Mouse (Mus musculus) MEL (cell line): ENCODE data around the gene Emc1. TPM values are rescaled to one million over a fixed set of nuclear protein-coding genes. Genes with fewer than 3 reads are reported as not detected.

ENCODE experiments used
- DNase-seq: peaks from one replicate; pipeline ENCODE4 v3.0.0; 2011; ENCODE audit warnings: low read depth, low spot score
- H3K27ac ChIP-seq: 2 replicates; pipeline ENCODE4 v1.5.1; 2012; ENCODE audit warnings: low read depth, mild to moderate bottlenecking, control low read depth, low read length, moderate library complexity; ENCODE audit not compliant: control insufficient read depth
- H3K27me3 ChIP-seq, 2 experiments: fragments of 150-350 bp in 1 of 2; sonication (generic) in 1 of 2; 2 replicates each; pipeline ENCODE4 v1.6.1; 2012; ENCODE audit warnings: low read length in 2 of 2, mild to moderate bottlenecking in 2 of 2, improper control_type of control experiment in 1 of 2, moderate library complexity in 1 of 2; ENCODE audit not compliant: insufficient read depth in 2 of 2, control insufficient read depth in 1 of 2
- H3K36me3 ChIP-seq, 2 experiments: 2 replicates each; pipeline ENCODE4 v1.6.1; 2012 to 2014; ENCODE audit warnings: low read length in 2 of 2, improper control_type of control experiment in 1 of 2, inconsistent platforms in 1 of 2, mild to moderate bottlenecking in 1 of 2; ENCODE audit not compliant: insufficient read depth in 2 of 2, control insufficient read depth in 1 of 2
- H3K4me1 ChIP-seq, 2 experiments: fragments of 150-350 bp in 1 of 2; sonication (generic) in 1 of 2; 2 replicates each; pipeline ENCODE4 v1.6.1; 2012; ENCODE audit warnings: low read length in 2 of 2, improper control_type of control experiment in 1 of 2, mild to moderate bottlenecking in 1 of 2; ENCODE audit not compliant: insufficient read depth in 2 of 2, control insufficient read depth in 1 of 2
- H3K4me3 ChIP-seq, 2 experiments: fragments of 150-350 bp in 1 of 2; sonication (generic) in 1 of 2; 2 replicates each; pipeline ENCODE4 v1.5.1; 2012; ENCODE audit warnings: low read depth in 2 of 2, low read length in 2 of 2, mild to moderate bottlenecking in 2 of 2, moderate library complexity in 2 of 2, control low read depth in 1 of 2, improper control_type of control experiment in 1 of 2; ENCODE audit not compliant: control insufficient read depth in 1 of 2, insufficient read depth in 1 of 2
- H3K79me2 ChIP-seq: 2 replicates; pipeline ENCODE4 v1.6.1; 2012; ENCODE audit warnings: mild to moderate bottlenecking, low read length, moderate library complexity; ENCODE audit not compliant: control insufficient read depth, poor library complexity, insufficient read depth
- H3K9ac ChIP-seq: 2 replicates; pipeline ENCODE4 v1.6.1; 2012; ENCODE audit warnings: low read depth, mild to moderate bottlenecking, control low read depth, low read length, moderate library complexity; ENCODE audit not compliant: control insufficient read depth, poor library complexity, severe bottlenecking
- H3K9me3 ChIP-seq: fragments of 150-350 bp; sonication (generic); replicated peaks from 2 replicates; pipeline ENCODE4 v1.6.1; 2012; ENCODE audit warnings: mild to moderate bottlenecking, low read length, improper control_type of control experiment, moderate library complexity; ENCODE audit not compliant: insufficient read depth
- CHD1 ChIP-seq: IDR thresholded peaks from 2 replicates; pipeline ENCODE4 v1.6.1; 2012; ENCODE audit warnings: low read depth, mild to moderate bottlenecking, inconsistent platforms, low read length, improper control_type of control experiment
- CHD2 ChIP-seq: IDR thresholded peaks from 2 replicates; pipeline ENCODE4 v1.6.1; 2011; ENCODE audit warnings: low read length, improper control_type of control experiment
- E2F4 ChIP-seq: IDR thresholded peaks from 2 replicates; pipeline ENCODE4 v1.6.1; 2011; ENCODE audit warnings: low read depth, low read length, improper control_type of control experiment, borderline replicate concordance
- ELF1 ChIP-seq: IDR thresholded peaks from 2 replicates; pipeline ENCODE4 v1.6.1; 2014; ENCODE audit warnings: low read depth, mild to moderate bottlenecking, inconsistent platforms, low read length, improper control_type of control experiment, moderate library complexity
- EP300 ChIP-seq, 2 experiments: IDR thresholded peaks; 2 replicates each; pipeline ENCODE4 v1.6.1; 2011; ENCODE audit warnings: improper control_type of control experiment in 2 of 2, low read length in 2 of 2, low read depth in 1 of 2, mild to moderate bottlenecking in 1 of 2
- ETS1 ChIP-seq: IDR thresholded peaks from 2 replicates; pipeline ENCODE4 v1.6.1; 2012; ENCODE audit warnings: low read depth, mild to moderate bottlenecking, inconsistent platforms, low read length, improper control_type of control experiment, moderate library complexity
- GATA1 ChIP-seq: IDR thresholded peaks from 2 replicates; pipeline ENCODE4 v1.6.1; 2011; ENCODE audit warnings: low read depth, low read length, improper control_type of control experiment
- HCFC1 ChIP-seq: IDR thresholded peaks from 2 replicates; pipeline ENCODE4 v1.6.1; 2012; ENCODE audit warnings: low read depth, mild to moderate bottlenecking, inconsistent platforms, low read length, improper control_type of control experiment, moderate library complexity
- JUND ChIP-seq: IDR thresholded peaks from 2 replicates; pipeline ENCODE4 v1.6.1; 2011; ENCODE audit warnings: low read depth, mild to moderate bottlenecking, improper control_type of control experiment, low read length
- KAT2A ChIP-seq: conservative IDR thresholded peaks from 2 replicates; pipeline ENCODE4 v1.6.1; 2012; ENCODE audit warnings: low read depth, low read length, improper control_type of control experiment, inconsistent platforms
- MAFK ChIP-seq: IDR thresholded peaks from 2 replicates; pipeline ENCODE4 v1.6.1; 2011; ENCODE audit warnings: low read depth, mild to moderate bottlenecking, low read length, improper control_type of control experiment, borderline replicate concordance
- MAZ ChIP-seq: IDR thresholded peaks from 2 replicates; pipeline ENCODE4 v1.6.1; 2012; ENCODE audit warnings: low read depth, mild to moderate bottlenecking, inconsistent platforms, low read length, improper control_type of control experiment
- MEF2A ChIP-seq: IDR thresholded peaks from 2 replicates; pipeline ENCODE4 v1.6.1; 2014; ENCODE audit warnings: low read depth, mild to moderate bottlenecking, inconsistent platforms, low read length, improper control_type of control experiment; ENCODE audit not compliant: poor library complexity, insufficient replicate concordance, severe bottlenecking; ENCODE audit errors: extremely low read depth
- MXI1 ChIP-seq: IDR thresholded peaks from 2 replicates; pipeline ENCODE4 v1.6.1; 2011; ENCODE audit warnings: mild to moderate bottlenecking, low read depth, low read length, improper control_type of control experiment
- MYB ChIP-seq: IDR thresholded peaks from 2 replicates; pipeline ENCODE4 v1.6.1; 2011; ENCODE audit warnings: mild to moderate bottlenecking, low read depth, low read length, improper control_type of control experiment
- NRF1 ChIP-seq: IDR thresholded peaks from 2 replicates; pipeline ENCODE4 v1.6.1; 2014; ENCODE audit warnings: low read depth, mild to moderate bottlenecking, inconsistent platforms, low read length, improper control_type of control experiment, moderate library complexity; ENCODE audit not compliant: poor library complexity, insufficient read depth, severe bottlenecking
- POLR2A ChIP-seq, 2 experiments: IDR thresholded peaks; 2 replicates each; pipeline ENCODE4 v1.6.1; 2011 to 2012; ENCODE audit warnings: low read length in 2 of 2, mild to moderate bottlenecking in 2 of 2, control low read depth in 1 of 2, improper control_type of control experiment in 1 of 2, low read depth in 1 of 2, moderate library complexity in 1 of 2; ENCODE audit not compliant: control insufficient read depth in 1 of 2, insufficient read depth in 1 of 2, poor library complexity in 1 of 2
- RAD21 ChIP-seq: IDR thresholded peaks from 2 replicates; pipeline ENCODE4 v1.6.1; 2011; ENCODE audit warnings: mild to moderate bottlenecking, low read depth, low read length, improper control_type of control experiment
- RCOR1 ChIP-seq: IDR thresholded peaks from 2 replicates; pipeline ENCODE4 v1.6.1; 2012; ENCODE audit warnings: low read depth, mild to moderate bottlenecking, inconsistent platforms, low read length, improper control_type of control experiment
- SIN3A ChIP-seq: IDR thresholded peaks from 2 replicates; pipeline ENCODE4 v1.6.1; 2012; ENCODE audit warnings: low read length, improper control_type of control experiment, inconsistent platforms
- SMC3 ChIP-seq: IDR thresholded peaks from 2 replicates; pipeline ENCODE4 v1.6.1; 2011; ENCODE audit warnings: low read depth, low read length, improper control_type of control experiment
- TAL1 ChIP-seq: IDR thresholded peaks from 2 replicates; pipeline ENCODE4 v1.6.1; 2012; ENCODE audit warnings: mild to moderate bottlenecking, inconsistent platforms, low read length, moderate library complexity, mixed read lengths
- TCF12 ChIP-seq: IDR thresholded peaks from 2 replicates; pipeline ENCODE4 v1.6.1; 2014; ENCODE audit warnings: low read depth, mild to moderate bottlenecking, inconsistent platforms, low read length, improper control_type of control experiment, moderate library complexity
- UBTF ChIP-seq: IDR thresholded peaks from 2 replicates; pipeline ENCODE4 v1.6.1; 2012; ENCODE audit warnings: low read depth, mild to moderate bottlenecking, inconsistent platforms, low read length, improper control_type of control experiment, moderate library complexity, borderline replicate concordance; ENCODE audit not compliant: insufficient read depth
- USF1 ChIP-seq: IDR thresholded peaks from 2 replicates; pipeline ENCODE4 v1.6.1; 2014; ENCODE audit warnings: low read depth, mild to moderate bottlenecking, inconsistent platforms, low read length, improper control_type of control experiment, moderate library complexity
- USF2 ChIP-seq, 2 experiments: IDR thresholded peaks; 2 replicates each; pipeline ENCODE4 v1.6.1; 2011 to 2012; ENCODE audit warnings: improper control_type of control experiment in 2 of 2, low read length in 2 of 2, borderline replicate concordance in 1 of 2, inconsistent platforms in 1 of 2, low read depth in 1 of 2, mild to moderate bottlenecking in 1 of 2; ENCODE audit not compliant: insufficient read depth in 1 of 2
- ZC3H11A ChIP-seq: IDR thresholded peaks from 2 replicates; pipeline ENCODE4 v1.6.1; 2012; ENCODE audit warnings: low read depth, mild to moderate bottlenecking, inconsistent platforms, low read length, improper control_type of control experiment
- ZKSCAN1 ChIP-seq: IDR thresholded peaks from 2 replicates; pipeline ENCODE4 v1.6.1; 2012; ENCODE audit warnings: low read depth, mild to moderate bottlenecking, inconsistent platforms, low read length, improper control_type of control experiment, moderate library complexity
- ZMIZ1 ChIP-seq: IDR thresholded peaks from 2 replicates; pipeline ENCODE4 v1.6.1; 2012; ENCODE audit warnings: low read depth, mild to moderate bottlenecking, inconsistent platforms, low read length, improper control_type of control experiment, moderate library complexity
- ZNF384 ChIP-seq: IDR thresholded peaks from 2 replicates; pipeline ENCODE4 v1.6.1; 2012; ENCODE audit warnings: low read depth, mild to moderate bottlenecking, inconsistent platforms, low read length, improper control_type of control experiment
- polyA plus RNA-seq, 2 experiments: library from polyadenylated mRNA; stranded (reverse) in 1 of 2; unstranded in 1 of 2; fragments of >175 nt in 1 of 2; fragments of >200 nt in 1 of 2; gene quantifications; 2 replicates each; pipeline versions ENCODE4 v1.2.1 to v1.2.4; 2012; ENCODE audit warnings: low replicate concordance in 2 of 2, low read depth in 1 of 2; ENCODE audit not compliant: insufficient read length in 2 of 2, insufficient read depth in 1 of 2, missing spikeins in 1 of 2
- total RNA-seq: library from RNA; depleted of rRNA; stranded (reverse); fragments of 300-350 nt; gene quantifications from 2 replicates; pipeline ENCODE4 v1.2.3, GENCODE M21; 2012

Emc1 gene
- total and polyA plus RNA-seq, 3 experiments: 17.3 to 50.4 TPM; not detected in 1

DNA sequence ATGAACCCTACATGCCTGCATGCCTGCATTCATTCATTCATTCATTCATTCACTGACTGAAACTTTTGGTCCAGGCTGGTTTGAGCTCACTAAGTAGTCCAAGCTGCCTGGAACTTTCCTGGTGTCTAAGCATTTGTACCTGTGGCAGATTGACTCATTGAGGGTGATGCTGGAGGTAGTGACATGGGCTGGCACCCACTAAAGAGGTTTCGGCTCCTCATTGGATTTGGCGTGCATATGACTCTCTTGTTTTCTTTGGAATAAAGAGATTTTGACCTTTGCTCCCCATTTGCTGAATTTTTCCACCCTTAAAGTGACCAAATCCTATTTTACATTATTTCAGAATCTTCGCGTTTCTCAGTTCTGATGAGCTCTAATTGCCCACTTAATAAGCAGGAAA, 37.2 kb downstream of the Emc1 start:
- H3K9ac ChIP-seq: no peak overlapping the region
- peaks cover 0 to 9% of the 10 kb centered on the region in 2 experiments; a peak in 2 of 4 replicates for H3K36me3 ChIP-seq
- H3K4me1 ChIP-seq: peaks cover 0 to 3% of the 10 kb centered on the region in 2 experiments; a peak in 1 of 4 replicates

GRCm38 (mm10) chr4:139395431-139395830, 43.0 kb downstream of the Emc1 start:
- DNase-seq: peak; percentile 14
- Histone ChIP-seq H3K27me3 (no peaks in the 10 kb centered on the region), H3K9ac (no peak overlapping the region), H3K4me1 (no peaks in the 10 kb centered on the region), H3K36me3 (peaks cover 0 to 20% of the 10 kb centered on the region in 2 experiments; a peak in 2 of 4 replicates), H3K9me3 (no peaks in the 10 kb centered on the region), H3K4me3 (no peak overlapping the region), H3K79me2 (no peaks in the 10 kb centered on the region), H3K27ac (no peak overlapping the region)
- TF ChIP-seq TCF12 (no peak), MXI1 (no peak), SMC3 (no peak), ETS1 (no peak), RAD21 (no peak), MEF2A (no peak), ZNF384 (no peak), SIN3A (no peak), CHD2 (no peak), MYB (no peak), USF1 (no peak), JUND (no peak), MAZ (no peak), ELF1 (no peak), RCOR1 (no peak), E2F4 (no peak), ZC3H11A (no peak), POLR2A (IDR thresholded peaks at IDR 0.05; ENCODE audit: control insufficient read depth in 1 of 2, insufficient read depth in 1 of 2, low read depth in 1 of 2, low read length in 2 of 2, poor library complexity in 1 of 2) (no peak), USF2 (IDR thresholded peaks at IDR 0.05; ENCODE audit: borderline replicate concordance in 1 of 2, insufficient read depth in 1 of 2, low read depth in 1 of 2, low read length in 2 of 2) (no peak)

More for the DNA sequence above, 37.2 kb downstream of the Emc1 start:
- H3K27ac ChIP-seq: no peak overlapping the region
- H3K27me3 ChIP-seq: no peaks in the 10 kb centered on the region
- no peak overlapping the region for H3K4me3 ChIP-seq
- no peak for DNase-seq
- TF ChIP-seq ZMIZ1: no peak
- no peak for TF ChIP-seq USF1
- no peak for TF ChIP-seq ZNF384
- no peak for TF ChIP-seq ZKSCAN1
- no peak for TF ChIP-seq KAT2A
- TF ChIP-seq MAFK: no peak
- no peak for TF ChIP-seq MAZ
- no peak for TF ChIP-seq HCFC1
- no peak for TF ChIP-seq MXI1
- TF ChIP-seq RCOR1: no peak
- TF ChIP-seq MEF2A: no peak
- TF ChIP-seq MYB: no peak
- TF ChIP-seq ETS1: no peak
- TF ChIP-seq JUND: no peak
- TF ChIP-seq GATA1: no peak
- TF ChIP-seq CHD1: no peak
- no peak for TF ChIP-seq UBTF
- TF ChIP-seq NRF1: no peak
- TF ChIP-seq EP300 (IDR thresholded peaks at IDR 0.05; ENCODE audit: low read depth in 1 of 2, low read length in 2 of 2): no peak
- no peak for TF ChIP-seq TAL1
- TF ChIP-seq, all 39 proteins: peak for 0
- no peaks in the 10 kb centered on the region for H3K9me3 ChIP-seq
- peaks cover 35% of the 10 kb centered on the region for H3K79me2 ChIP-seq
